Mouse (Mus musculus): ENCODE data around the gene Sf3b4. TPM values are rescaled to one million over a fixed set of nuclear protein-coding genes. Genes with fewer than 3 reads are reported as not detected.
"Not testable (repeated sequence)": the region's sequence is repeated elsewhere in the genome, so short reads cannot be mapped to it uniquely, and the experiment has no call there.

The Sf3b4 gene
- total RNA-seq, 4 experiments from 2014 or later: 46.8 to 59.3 (median 50.8) TPM

DNA sequence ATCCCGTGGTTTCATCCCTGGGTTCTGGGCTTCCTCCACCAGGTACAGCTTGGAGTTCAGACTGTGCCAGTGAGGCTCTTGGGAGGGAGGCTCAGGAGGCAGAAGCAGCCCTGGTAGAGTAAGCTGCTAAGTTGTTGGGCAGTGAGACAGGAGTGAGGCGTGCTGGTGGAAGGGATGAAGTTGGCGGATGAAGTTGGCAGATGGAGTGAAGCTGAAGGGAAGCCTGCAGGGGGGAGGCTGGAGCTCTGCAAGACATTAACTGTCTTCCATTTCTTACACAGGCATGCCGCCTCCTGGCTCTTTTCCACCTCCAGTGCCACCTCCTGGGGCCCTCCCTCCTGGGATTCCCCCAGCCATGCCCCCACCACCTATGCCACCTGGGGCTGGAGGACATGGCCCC is 1.9 kb downstream of the Sf3b4 start:
- DNase-seq: not testable (repeated sequence)

DNA sequence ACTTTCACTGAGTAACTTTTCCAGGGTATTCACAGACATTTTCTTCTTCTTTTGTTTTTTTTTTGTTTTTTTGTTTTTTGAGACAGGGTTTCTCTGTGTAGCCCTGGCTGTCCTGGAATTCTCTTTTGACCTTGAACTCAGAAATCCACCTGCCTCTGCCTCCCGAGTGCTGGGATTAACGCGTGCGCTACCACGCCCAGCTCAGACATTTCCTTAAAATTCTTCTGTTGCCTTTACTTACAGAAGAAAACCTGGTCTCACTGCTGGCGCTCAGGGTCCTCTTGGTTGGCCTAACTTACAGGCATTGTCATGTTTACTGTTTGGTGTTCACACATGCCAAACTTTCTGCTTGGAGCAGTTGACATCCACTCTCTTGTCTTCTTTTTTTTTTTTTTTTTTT is 3.1 kb downstream of the Sf3b4 start:
- DNase-seq: no peak

DNA sequence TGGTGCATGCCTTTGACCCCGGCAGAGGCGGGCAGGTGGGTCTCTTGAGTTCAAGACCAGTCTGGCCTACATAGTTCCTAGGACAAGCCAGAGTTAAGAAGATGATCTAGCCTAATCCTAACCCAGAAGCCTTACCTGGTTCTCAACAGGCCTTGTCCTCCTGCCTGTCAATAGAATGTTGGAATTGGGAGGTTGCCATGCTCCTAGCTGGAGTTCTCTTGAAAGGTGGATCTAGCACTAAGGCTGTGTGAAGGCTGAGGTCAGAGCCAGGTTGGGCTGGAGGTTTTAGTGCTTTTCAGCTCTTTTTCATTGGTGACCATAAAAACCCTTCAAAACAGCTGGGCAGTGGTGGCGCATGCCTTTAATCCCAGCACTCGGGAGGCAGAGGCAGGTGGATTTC is 6.3 kb downstream of the Sf3b4 start:
- no peak for DNase-seq

DNA sequence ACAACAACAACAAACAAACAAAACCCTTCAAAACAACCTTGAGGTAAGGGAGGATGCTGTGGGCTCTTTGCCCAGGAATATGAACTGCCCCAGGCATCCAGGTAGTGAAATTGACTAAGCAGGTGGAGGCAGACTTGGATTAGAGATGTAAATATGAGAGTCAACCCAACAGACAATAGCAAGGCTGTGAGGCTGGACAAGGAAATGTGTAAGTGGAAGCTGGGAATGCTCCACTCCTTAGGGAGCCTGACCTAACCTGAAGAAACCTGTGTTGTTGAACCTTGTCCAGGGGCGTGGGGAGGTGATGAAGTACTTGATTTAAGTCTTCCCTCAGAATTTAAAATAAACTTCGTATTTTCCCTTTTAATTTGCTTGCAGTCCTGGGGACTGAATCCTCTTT is 6.8 kb downstream of the Sf3b4 start:
- no peak for DNase-seq

DNA sequence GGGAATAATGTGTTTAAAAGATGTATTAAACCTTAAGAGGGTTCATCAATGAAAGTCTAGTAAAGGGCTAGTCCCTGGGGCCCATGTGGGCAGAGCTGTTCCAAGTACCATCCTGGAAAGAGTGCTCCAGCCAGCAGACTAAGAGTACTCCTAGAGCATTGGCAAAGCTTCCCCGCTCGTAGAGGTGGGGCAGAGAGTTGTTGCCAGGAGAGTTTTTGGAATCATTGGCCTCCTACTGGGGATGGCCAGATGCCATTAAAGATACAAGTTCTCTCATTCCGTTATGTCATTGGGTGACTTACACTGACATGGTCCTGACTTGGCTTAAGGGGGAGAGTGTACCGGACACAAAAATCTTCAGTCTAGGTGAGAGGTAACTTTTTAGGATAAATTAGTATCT is 7.4 kb downstream of the Sf3b4 start:
- DNase-seq: no peak

DNA sequence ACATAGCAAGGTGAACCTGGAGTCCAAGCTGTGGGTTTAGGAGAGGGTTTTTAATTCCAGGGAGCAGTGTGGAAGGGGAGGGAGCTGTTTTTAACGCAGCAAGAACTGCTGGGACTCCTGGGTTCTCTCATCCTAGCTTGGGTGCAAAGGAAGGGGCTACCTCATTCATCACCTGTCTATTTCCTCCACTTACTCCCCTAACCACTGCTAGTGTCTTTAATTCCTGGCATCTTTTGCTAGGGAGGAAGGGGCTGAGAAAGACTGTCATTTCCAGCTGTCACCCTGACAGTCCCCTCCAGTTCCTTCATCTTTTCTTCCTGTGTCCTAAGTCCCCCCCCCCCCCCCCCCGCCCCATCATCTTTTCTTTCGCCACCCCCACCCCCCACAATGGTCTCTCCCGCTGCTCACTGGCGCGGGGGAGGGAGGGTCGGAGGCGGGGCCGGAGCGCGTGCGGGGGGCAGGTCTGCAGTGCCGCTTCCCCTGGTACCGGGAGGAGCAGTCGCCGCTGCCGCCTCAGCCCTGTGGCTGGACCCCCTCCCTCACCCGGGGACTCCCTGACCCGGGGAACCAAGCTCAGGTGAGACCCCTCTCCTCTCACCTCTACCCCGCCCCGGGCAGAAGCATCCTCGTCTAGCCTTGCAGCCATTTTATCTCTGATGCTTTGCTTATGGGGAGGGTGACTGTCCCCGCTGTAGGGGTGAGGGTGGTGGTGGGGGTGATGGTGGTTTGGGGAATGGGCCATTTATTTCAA is 8.8 kb downstream of the Sf3b4 start, which contains the start of gene Sv2a:
TSS of gene Sv2a (plus strand) at position 425 of the 751 bp plus-strand sequence.
- DNase-seq: no peak

DNA sequence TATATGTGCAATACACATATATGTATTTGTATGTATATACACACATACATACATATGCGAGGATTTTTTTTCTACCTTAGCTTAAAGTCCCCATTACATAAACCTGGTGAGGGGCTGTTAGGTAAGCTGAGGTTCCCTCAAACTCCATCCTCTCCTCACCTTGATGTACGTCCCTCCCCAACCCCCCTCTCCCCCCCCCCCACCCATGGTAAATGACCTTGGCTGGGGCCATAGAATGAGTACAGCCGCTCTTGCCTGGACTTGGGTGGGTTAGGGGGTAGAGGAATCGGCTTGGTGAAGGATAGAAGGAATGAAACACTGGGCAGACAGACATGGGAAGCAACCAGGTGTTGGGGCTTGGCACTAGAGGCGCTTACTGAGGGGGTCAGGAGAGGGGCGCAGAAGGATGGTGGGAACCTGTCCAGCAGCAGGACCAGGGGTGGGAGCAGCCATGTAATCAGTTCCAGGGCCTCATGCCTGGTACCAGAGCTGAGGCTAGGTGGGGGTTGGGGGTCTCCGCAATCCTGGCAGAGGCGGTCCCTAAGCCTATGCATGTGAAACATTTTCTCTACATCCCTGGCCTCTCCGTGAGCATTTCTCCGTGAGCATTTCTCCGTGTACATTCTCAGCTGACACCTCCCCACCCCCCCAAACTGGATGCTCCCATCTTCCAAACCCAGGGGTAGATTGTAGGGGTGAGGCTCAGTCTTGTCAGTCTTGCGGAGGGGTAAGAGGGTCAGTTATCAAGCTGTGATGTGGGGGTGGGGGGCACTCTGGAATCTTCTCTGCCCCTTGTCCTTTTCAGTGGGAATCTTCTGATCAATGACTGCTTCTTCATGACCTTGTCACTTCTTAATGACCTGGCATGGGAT is 9.6 kb downstream of the Sf3b4 start:
- DNase-seq: no peak

DNA sequence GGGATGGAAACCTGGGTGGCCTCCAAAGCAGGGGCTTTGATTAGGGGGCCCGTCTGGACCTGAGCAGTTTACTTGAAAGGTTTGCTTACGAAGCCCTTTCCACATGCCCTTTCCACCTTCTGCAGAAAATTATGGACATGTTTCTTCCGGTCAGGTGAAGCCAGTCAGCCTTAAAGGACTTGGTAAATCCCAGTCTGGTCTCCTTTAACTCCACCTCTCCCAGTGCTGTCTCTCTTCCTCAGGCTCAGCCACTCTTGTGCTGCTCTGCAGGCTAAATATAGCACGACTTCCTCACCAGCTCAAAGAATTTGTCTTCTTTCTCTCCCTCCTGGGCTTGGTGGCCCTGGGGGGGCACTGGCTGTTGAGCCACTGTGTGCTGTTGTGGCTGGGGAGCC is 10.2 kb downstream of the Sf3b4 start:
- DNase-seq: no peak

DNA sequence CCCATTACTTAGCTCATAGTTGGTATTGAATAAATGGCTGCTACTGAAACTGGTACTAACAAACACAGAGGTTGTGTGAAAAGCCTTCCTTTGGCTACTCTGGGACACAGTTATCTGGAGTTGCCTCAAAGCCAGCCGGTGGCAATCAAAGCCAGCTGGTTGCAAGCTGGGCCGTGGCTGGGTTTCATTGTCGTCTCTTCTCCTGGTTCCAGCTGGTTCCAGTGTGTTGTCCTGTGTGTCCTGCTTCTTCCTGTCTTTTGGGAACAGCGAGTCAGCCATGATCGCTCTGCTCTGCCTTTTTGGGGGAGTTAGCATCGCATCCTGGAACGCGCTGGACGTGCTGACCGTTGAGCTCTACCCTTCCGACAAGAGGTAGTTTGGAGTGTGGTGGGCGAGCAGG is 20.8 kb downstream of the Sf3b4 start:
- DNase-seq: no peak

DNA sequence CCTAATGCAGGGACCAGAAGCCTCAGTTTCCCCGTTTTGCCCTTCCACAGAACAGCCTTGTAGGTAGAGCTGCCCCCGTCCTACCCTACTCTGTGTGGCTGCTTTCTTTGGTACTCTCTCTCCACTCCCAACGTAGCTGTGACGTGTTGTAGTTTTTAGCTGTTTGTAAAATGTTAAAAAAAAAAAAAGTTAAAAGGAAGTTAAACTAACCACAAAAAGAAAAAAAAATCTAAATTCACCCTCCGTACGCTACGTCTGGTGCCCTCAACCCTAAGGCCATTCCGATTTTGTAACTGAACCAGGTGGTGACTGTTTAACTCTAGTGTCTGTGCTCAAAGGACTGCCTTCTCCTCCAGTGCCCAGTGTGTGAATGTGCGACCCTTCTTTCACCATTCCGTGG is 22.8 kb downstream of the Sf3b4 start:
- no peak for DNase-seq

DNA sequence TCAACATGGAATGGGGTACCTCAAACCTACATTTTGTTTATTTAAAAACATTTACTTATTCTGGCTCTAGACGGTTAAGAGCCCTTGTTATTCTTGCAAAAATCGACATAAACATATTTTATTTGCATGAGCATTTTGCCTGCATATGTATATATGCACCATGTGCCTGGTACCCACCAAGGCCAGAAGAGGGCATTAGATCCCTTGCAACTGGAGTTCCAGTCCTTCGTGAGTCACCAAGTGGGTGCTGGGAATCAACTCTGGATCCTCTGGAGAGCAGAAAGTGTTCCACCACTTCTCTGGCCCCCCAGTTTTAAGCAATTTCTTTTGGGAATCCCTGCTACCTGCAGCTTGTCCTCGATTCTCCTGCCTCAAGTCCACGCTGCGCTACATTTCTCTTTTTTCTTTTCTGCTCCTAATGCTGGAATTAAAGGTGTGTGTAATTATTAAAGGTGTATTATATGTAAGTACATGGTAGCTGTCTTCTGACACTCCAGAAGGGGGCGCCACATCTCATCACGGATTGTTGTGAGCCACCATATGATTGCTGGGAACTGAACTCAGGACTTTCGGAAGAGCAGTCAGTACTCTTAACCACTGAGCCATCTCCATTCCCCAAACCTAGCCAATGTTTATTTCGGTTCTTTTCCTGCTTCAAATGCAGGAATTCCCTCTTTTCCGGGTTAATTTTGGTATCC is 23.6 kb downstream of the Sf3b4 start:
- DNase-seq: no peak

DNA sequence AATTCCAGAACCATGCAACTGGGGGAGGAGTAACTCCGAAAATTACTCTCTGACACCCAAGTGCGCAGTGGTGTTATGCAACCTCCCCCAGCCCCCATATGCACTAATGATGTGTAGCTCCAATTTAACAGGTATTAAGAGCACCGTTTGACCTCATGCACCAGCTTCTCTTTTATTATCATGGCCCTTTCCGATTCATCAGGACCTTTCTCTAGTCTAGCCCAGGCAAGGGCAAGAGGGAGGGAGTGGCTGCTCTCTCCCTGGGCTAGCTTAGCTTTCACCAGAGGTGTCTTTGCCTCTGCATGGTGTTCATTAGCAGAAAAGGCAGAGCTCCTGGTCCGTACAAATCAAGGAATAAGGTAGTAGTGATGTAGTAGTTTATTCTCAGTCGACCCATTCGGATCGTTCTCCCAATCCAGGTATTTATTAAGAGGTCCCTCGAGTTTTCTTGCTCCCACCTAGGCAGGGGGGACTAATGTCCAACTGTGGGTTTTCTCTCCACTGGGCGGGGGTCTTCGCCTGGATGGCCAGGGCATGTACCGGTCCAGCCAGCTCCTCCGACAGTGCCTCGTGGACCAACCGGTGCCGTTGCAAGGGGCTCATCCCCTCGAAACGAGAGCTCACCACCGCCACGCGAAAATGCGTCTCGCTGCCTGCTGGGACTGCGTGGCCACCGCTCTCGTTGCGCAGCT is 24.5 kb downstream of the Sf3b4 start:
- no peak for DNase-seq

DNA sequence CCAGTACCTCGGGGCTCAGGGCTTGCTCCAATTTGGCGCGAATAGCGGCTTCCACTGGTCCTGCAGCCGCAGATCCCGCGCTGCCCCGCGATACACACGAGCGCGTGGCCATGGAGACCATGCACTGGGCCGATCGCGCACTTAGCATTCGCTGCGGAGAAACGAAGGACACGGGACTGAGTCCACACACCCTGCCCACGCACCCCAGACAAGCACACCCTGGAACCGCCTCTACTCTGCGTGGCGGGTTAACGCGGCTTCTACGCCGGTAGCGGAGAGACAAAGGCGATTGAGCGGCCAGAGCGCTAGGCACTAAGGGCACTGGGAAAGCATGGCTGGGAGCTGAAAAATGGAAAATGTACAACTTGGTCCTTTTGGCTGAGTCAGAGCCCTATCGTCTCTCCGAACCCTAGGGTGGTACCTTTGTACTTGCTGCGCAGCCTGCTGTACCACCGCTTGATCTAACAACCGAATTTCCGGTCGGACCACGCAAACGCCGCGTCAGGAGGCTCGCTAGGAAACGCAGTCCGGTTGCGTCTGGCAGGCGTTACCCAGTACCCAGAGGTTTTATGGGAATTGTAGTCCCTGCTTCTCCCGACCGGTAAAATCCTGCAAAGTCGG is 25.1 kb downstream of the Sf3b4 start:
- peak; percentile 90 for DNase-seq

DNA sequence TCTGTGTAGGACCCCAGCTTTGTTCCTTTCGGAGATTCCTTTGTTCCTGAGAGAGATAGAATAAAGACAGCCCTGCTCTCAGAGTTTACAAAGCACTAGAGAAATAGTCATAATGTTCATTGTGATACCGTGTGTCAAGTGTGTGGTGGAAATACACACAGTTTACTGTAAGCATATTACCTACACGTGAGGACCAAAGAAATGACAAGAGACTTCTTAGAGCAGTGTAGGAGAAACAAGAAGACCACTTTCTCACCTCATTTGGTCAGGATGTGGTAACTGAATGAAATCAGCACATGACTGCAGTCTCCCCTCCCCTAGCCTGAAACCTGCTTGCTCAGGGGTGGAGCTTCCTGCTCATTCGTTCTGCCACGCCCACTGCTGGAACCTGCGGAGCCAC is 26.0 kb downstream of the Sf3b4 start:
- no peak for DNase-seq

DNA sequence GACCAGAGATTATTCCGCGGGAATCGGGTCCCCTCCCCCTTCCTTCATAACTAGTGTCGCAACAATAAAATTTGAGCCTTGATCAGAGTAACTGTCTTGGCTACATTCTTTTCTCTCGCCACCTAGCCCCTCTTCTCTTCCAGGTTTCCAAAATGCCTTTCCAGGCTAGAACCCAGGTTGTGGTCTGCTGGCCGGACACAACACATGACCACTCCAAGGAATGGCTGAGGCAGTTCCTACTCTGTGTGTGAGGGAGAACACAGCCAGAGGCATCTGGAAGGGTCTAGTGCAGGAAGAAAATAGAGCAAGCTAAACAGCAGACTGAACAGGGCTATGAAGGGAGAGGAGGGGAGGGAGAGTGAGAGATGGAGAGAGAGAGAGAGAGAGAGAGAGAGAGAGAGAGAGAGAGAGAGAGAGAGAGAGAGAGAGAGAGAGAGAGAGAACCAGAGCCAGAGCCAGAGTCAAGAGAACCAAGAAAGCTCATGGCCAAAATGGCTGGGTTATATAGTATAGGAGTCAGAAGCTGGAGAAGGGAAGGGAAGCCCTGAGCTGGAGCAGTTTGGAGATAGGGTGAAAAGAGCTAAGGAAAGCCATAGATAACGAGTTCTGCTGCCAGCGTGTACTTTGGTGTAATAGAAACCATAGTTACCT is 26.6 kb downstream of the Sf3b4 start:
- not testable (repeated sequence) for DNase-seq

DNA sequence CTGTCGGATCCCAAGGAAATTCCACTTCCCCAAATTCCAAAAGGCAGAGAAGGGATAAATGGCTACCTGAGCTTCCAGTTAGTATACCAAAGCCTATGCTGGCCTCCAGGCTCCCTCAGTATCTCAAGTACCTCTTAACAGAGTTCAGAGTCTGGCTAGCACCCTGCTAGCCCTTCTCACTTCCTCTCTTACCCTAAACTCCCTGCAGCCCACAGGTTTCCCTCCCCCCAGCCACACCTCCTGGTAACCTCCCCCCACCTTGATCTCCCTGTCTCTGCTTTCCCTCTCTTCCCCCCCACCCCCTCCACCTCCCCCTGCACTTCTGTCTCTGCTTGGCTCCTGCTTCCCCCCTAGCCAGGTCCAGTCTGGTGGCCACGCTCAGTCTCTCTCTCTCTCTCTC is 27.6 kb downstream of the Sf3b4 start:
- no peak for DNase-seq

DNA sequence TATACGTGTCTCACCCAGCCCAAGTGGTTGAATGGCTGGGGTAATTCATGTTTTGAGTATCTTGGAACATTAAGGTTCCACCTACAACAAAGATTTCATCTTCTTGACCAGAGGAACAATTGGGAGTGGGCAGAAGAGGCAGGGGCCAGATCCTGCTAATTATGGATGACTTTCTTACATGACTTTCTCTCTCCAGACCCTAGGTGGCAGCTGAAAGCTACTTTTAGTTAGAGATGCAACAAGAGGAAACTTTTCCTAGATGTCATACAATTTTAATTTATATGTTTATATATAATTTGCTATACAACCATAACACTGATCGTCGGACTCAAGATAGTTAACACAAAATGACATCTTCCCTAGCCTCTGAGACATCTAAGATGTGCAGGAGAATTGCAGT is 35.7 kb downstream of the Sf3b4 start:
- no peak for DNase-seq

DNA sequence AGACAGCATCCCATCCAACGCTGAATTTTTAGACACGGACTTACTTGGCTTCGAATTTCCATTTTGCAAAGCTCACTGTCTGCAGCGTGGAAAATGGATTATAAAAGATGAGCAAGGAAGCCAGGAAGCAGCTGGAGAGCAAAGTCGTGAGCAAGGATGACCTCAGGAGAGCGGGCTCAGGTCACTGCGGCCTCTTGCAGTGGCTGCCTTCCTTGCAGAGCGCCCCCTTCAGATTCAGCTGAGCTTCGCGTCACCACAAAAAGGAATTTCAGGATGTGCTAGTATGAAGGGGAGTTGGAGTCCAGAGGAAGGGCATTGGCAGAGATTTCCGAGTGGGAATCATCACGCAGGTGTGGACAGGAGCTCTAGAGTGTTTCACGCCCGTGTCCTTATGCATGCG is 37.1 kb downstream of the Sf3b4 start:
- DNase-seq: no peak

DNA sequence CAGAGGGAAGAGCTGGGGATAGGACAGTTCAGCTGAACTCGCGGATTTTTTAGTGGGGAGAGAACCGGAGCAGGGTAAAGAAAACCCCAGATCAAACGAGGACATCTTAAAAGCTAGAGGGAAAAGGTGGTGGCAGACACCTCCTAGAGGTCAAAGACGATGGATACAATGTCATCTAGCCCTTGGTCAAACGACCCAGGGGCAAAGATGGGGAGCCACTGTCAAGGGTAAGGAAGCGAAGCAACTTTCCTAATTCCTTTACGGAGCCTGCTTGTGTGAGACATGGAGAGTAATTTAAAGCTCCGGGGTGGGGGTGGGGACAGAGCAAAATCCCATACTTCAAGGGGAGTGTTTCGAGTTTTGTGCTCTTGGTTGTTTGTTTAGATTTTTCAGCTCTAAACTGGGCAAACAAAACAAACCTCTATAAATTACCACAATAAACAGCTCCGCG is 47.1 kb downstream of the Sf3b4 start:
- no peak for DNase-seq

DNA sequence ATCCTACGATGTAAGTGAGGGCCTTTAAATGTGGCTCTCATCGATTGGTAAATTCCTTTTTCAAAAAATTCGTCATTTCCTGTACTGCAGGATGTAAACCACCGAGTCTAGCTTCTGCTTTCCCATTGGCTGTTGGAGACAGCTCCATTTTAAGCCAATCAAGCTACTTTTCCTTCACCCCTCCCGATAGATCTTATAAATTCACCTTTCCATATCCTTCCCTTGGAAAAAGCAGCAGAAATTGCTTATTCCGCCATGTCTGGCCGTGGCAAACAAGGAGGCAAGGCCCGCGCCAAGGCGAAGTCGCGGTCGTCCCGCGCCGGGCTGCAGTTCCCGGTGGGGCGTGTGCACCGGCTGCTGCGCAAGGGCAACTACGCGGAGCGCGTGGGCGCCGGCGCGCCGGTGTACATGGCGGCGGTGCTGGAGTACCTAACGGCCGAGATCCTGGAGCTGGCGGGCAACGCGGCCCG is 47.6 kb downstream of the Sf3b4 start, which contains the start of the genes Bola1 and Hist2h2ab:
TSS of gene Bola1 (minus strand) at position 49 of the 470 bp plus-strand sequence.
TSS of gene Hist2h2ab (plus strand) at position 205 of the 470 bp plus-strand sequence.
- peak; percentile 66 for DNase-seq

DNA sequence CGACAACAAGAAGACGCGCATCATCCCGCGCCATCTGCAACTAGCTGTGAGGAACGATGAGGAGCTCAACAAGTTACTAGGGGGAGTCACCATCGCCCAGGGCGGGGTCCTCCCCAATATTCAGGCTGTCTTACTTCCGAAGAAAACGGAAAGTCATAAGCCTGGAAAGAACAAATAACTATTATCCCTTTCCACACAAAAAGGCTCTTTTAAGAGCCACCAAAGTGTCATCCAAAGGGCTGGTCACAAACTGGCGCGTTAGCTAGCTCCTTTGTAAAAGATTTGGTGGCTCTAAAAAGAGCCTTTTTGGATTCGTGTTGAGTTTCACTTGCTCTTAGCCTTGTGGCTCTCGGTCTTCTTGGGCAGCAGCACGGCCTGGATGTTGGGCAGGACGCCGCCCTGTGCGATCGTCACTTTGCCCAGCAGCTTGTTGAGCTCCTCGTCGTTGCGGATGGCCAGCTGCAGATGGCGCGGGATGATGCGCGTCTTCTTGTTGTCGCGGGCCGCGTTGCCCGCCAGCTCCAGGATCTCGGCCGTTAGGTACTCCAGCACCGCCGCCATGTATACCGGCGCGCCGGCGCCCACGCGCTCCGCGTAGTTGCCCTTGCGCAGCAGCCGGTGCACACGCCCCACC is 48.1 kb downstream of the Sf3b4 start:
- not testable (repeated sequence) for DNase-seq
